Mouse (Mus musculus): Measurements from ENCODE around the gene Tff3. TPM values are rescaled to one million over a fixed set of nuclear protein-coding genes. Genes with fewer than 3 reads are reported as not detected.

Tff3 gene
- 0.39 TPM in 1 of 2 replicates, not detected in the other for polyA plus RNA-seq (2012; ENCODE audit: low replicate concordance)

DNA sequence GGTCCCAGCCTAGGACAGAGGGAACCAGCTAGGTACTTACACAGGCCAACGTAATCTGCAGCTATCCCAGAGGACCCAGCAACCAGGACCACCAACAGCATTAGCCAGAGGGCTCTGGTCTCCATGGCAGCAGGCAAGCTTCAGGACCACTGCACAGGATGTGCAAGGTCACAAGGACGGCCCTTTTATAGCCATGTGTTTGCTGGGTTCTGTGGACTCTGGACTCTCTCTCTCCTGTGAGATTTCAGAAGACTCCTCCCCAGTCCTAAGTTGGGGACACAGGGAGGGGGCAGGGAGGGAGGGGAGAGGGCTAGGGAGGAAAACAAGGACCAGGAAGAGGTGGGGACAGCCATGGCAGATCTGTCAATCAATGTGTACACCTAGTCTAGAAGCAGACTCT, at the start of gene Tff3:
Gene Tff3, minus strand, starts transcription at position 195 of the 400 bp plus-strand sequence.

DNA sequence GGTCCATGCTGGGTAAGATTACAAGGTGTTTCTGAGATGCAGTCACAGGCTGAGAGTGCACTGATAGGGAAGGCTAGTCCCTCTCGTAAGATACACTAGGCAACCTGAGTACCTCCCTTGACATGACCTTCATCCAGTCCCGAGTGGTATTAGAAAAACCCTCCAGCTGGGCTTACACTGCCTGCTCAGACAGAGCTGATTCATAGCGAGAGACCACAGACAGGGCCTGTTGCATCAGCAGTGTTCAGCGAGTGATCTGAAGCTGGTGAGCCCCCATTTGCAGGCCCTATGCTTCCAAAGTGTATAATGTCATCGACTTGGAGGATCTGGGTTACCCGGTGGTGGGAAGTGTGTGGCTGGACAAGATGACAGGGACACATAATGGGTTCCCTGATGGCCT, 35.7 kb upstream of the Tff3 start, which contains the start of gene Tff1:
Gene Tff1, minus strand, starts transcription at position 151 of the 400 bp plus-strand sequence.

DNA sequence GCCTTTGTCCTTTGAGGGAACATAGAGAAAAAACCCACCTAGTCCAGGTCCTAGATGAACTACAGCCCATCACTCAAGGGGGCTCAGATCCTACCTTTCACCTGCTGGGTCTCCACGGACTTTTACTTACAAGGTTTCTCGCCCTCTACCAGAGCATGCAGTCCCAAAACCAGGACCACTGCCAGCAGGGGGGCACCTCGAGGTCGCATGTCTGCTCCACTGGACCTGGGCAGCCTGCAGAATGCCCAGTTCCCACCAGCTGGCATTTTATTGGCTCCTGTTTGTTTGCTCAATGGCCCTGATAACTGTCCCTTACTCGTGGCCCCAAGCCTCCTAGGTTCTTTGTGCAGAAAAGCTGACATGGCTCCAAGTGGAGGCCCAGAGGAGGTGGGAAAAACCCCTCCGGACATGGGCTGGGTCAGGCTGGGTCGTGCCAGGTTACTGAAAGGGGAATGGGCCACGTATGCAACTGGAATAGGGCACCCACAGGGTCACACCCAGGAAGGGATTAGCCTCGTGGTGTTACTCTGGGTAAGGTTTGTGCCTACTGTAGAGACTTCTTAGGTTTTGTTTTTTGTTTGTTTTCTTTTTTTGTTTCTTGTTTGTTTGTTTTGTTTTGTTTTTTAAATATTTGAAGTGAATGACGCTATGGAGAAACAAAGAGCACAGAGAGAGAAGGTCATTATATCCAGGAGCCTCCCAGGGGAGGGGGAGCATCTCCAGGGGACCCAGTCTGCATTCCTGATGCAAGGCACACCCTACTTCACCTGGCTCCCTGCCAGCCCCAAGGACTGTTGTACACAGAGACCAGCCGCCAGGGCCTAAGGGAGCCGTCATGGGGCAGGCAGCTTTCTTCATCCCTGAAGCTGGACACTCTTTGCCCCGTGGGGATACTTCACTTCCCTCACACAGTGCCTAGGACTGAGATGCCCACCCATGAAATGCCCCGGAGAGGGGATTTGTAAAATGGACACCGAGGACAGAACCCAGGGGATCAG, 14.9 kb upstream of the Tff3 start, which contains the start of gene Tff2:
Gene Tff2, minus strand, starts transcription at position 243 of the 998 bp plus-strand sequence.

Other genes with a start within 250 kb of the Tff3 start
- 0.11 TPM in 1 of 2 replicates, not detected in the other for gene Glp1r, start 227.8 kb downstream of the Tff3 start, polyA plus RNA-seq (2012; ENCODE audit: low replicate concordance)
- not detected in 2 replicates for gene Umodl1, start 175.0 kb downstream of the Tff3 start, polyA plus RNA-seq (2012; ENCODE audit: low replicate concordance)
- 33.3 and 39.5 TPM in 2 replicates for gene Abcg1, start 72.0 kb downstream of the Tff3 start, polyA plus RNA-seq (2012; ENCODE audit: low replicate concordance)
- gene Tff2, start 14.6 kb upstream of the Tff3 start, polyA plus RNA-seq (2012; ENCODE audit: low replicate concordance), result not detected in 2 replicates
- gene Tff1, start 35.6 kb upstream of the Tff3 start, polyA plus RNA-seq (2012; ENCODE audit: low replicate concordance), result not detected in 2 replicates
- 0.07 and 0.10 TPM in 2 replicates for gene Tmprss3, start 69.3 kb upstream of the Tff3 start, polyA plus RNA-seq (2012; ENCODE audit: low replicate concordance)
- gene Ubash3a, start 78.2 kb upstream of the Tff3 start, polyA plus RNA-seq (2012; ENCODE audit: low replicate concordance), result 21.7 and 25.0 TPM in 2 replicates
- 1.0 and 2.1 TPM in 2 replicates for gene Rsph1, start 147.7 kb upstream of the Tff3 start, polyA plus RNA-seq (2012; ENCODE audit: low replicate concordance)
- gene Slc37a1, start 157.1 kb upstream of the Tff3 start, polyA plus RNA-seq (2012; ENCODE audit: low replicate concordance), result 13.0 TPM in 2 replicates

All from hematopoietic multipotent progenitor cell, adult 10-12 weeks (in vitro differentiated cells).